Mouse (Mus musculus): Measurements from ENCODE around the gene Wnk4.
A peak's percentile ranks its signal among the peaks of the same experiment; 100 is the strongest.

Gene Wnk4

GRCm38 (mm10) chr11:101277381-101278222 lies 17.2 kb downstream of the Wnk4 start:
- DNase-seq: no peak

- DNase-seq: peak; percentile 87
Observed at GRCm38 (mm10) chr11:101278223-101279192, 18.1 kb downstream of the Wnk4 start, which contains the start of the genes Cntd1 and Coa3. Gene Cntd1 (plus strand): TSS chr11:101279012. Gene Coa3 (minus strand): TSS chr11:101279114.

GRCm38 (mm10) chr11:101279193-101279569 lies 18.8 kb downstream of the Wnk4 start:
- peak; percentile 34 for DNase-seq

- no peak for DNase-seq
Observed at GRCm38 (mm10) chr11:101280837-101281236, 20.5 kb downstream of the Wnk4 start.

GRCm38 (mm10) chr11:101282896-101283295 lies 22.5 kb downstream of the Wnk4 start:
- no peak for DNase-seq

- no peak for DNase-seq
Observed at GRCm38 (mm10) chr11:101283805-101284204, 23.4 kb downstream of the Wnk4 start.

GRCm38 (mm10) chr11:101287306-101287705 lies 26.9 kb downstream of the Wnk4 start:
- no peak for DNase-seq

GRCm38 (mm10) chr11:101291231-101291630 lies 30.9 kb downstream of the Wnk4 start:
- no peak for DNase-seq

GRCm38 (mm10) chr11:101295191-101295590 lies 34.8 kb downstream of the Wnk4 start:
- DNase-seq: no peak

GRCm38 (mm10) chr11:101300881-101301280 lies 40.5 kb downstream of the Wnk4 start:
- peak; percentile 49 for DNase-seq

- DNase-seq: no peak
Observed at GRCm38 (mm10) chr11:101301299-101302003, 41.1 kb downstream of the Wnk4 start.

GRCm38 (mm10) chr11:101302004-101302798 lies 41.8 kb downstream of the Wnk4 start, which contains the start of gene Becn1:
Gene Becn1 (minus strand): TSS chr11:101302286.
- peak; percentile 97 for DNase-seq

GRCm38 (mm10) chr11:101307744-101308143 lies 47.4 kb downstream of the Wnk4 start:
- no peak for DNase-seq

- no peak for DNase-seq
Observed at GRCm38 (mm10) chr11:101311083-101311482, 50.7 kb downstream of the Wnk4 start.

- DNase-seq: no peak
Observed at GRCm38 (mm10) chr11:101312150-101312549, 51.8 kb downstream of the Wnk4 start.

- DNase-seq: no peak
Observed at GRCm38 (mm10) chr11:101314567-101314966, 54.2 kb downstream of the Wnk4 start.

GRCm38 (mm10) chr11:101315082-101315650 lies 54.8 kb downstream of the Wnk4 start:
- DNase-seq: no peak

- DNase-seq: peak; percentile 93
Observed at GRCm38 (mm10) chr11:101315665-101316500, 55.5 kb downstream of the Wnk4 start, which contains the start of gene Psme3. Gene Psme3 (plus strand): TSS chr11:101316213.

- DNase-seq: no peak
Observed at GRCm38 (mm10) chr11:101316501-101316917, 56.1 kb downstream of the Wnk4 start.

- DNase-seq: peak; percentile 77
Observed at GRCm38 (mm10) chr11:101323609-101324008, 63.2 kb downstream of the Wnk4 start.
